Mouse (Mus musculus) kidney, postnatal 14 days (tissue): Measurements from ENCODE around the gene Btbd3.

Experiments
- DNase-seq: peaks from one replicate; pipeline ENCODE4 v3.0.0; 2022; ENCODE audit warnings: mixed read lengths

Btbd3 gene

DNA sequence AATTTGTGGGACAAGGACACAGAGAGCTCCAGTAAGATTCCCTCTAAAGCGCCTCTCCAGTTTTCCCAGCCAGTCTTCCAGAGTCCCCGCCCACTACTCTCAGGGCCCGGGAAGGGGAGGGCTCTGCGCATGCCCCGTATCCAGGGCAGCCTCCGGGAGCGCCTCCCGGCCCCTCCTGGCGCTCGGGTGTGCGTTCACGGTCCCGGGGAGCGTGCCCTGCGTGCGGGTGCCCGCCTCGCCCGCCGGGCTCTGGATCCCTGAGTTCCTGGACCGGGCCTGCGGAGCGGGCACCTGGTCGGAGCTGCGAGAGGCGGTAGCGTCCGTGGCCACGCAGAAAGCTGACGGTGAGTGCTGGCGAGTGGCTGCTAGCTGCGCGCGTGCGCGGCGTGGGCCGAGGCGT is at the start of gene Btbd3:
Gene Btbd3 (plus strand): TSS at position 155 of the 400 bp plus-strand sequence.
- peak; percentile 96 for DNase-seq

GRCm38 (mm10) chr2:138215561-138215960 is 40.8 kb upstream of the Btbd3 start:
- DNase-seq, result peak; percentile 84

- DNase-seq, result no peak
Observed at GRCm38 (mm10) chr2:138220269-138220668, 36.1 kb upstream of the Btbd3 start.

DNA sequence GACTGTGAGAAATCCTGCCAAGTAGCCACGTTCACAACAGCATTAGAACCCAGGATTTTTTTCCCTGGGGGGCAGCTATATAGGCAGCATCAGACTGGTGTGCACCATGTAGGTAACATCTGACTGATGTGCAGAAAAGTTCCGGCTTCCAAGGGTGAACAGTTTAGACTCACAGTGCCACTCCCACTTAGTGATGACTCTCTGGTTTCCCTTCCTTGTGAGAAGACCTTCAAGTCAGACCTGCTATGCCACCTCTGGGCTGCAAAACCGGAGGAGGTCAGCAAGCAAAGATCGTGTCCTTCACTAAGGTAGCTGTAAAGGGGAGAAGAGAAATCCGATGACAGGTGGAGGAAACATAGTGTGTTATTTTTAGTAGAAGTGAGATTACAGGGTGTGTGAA is 24.1 kb upstream of the Btbd3 start:
- no peak for DNase-seq

DNA sequence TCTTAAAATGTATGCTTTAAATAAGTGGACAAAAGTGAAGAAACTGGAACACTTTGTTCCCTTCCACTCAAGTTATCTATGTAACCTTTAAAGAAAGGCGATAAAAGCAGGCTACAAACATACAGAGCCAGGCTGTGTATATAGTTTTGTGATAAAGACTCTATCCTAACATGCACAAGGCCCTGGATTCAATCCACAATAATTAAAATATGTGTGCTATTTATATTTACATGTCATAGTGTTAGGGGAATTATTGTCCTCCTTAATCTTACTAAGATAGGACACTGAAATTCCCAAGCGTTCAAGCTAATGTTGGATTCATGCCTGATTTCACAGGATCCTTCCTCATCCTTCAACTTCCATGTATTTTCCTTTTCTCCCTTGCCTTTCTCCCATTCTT is 20.2 kb upstream of the Btbd3 start:
- DNase-seq, result no peak

GRCm38 (mm10) chr2:138242452-138242851 is 13.9 kb upstream of the Btbd3 start:
- no peak for DNase-seq

- peak; percentile 48 for DNase-seq
Observed at GRCm38 (mm10) chr2:138245631-138246289, 10.6 kb upstream of the Btbd3 start.

GRCm38 (mm10) chr2:138247986-138248385 is 8.4 kb upstream of the Btbd3 start:
- no peak for DNase-seq

DNA sequence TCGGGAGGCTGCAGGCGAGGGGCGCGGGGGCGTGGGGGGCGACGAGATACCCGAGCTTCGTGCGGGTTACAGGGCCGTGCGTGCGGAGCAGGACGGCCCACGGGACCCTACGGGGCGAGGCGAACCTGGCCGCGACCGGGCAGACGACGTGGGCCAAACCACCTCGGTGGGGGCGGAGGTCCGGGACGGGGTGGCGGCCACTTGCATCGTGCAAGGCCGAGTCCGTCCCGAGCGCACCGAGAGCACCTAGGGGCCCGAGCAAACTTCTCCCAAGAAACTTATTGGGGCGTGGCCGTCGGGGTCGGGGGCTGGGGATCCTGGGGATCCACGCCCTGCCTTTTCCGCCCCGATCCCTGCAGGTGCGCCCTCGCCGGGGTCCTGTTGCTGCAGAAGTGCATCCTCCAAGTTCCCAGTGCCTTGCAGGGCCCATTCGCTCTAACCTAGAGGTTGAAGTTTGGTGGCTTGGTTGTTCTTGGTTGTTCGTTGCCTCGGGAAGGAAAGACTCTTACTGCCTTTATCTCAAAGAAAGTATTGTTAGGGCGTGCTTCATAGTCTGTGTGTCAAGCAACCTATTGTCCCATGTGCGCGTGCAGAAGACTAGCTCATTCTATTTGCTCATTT is 596 bp downstream of the Btbd3 start:
- peak; percentile 58 for DNase-seq

DNA sequence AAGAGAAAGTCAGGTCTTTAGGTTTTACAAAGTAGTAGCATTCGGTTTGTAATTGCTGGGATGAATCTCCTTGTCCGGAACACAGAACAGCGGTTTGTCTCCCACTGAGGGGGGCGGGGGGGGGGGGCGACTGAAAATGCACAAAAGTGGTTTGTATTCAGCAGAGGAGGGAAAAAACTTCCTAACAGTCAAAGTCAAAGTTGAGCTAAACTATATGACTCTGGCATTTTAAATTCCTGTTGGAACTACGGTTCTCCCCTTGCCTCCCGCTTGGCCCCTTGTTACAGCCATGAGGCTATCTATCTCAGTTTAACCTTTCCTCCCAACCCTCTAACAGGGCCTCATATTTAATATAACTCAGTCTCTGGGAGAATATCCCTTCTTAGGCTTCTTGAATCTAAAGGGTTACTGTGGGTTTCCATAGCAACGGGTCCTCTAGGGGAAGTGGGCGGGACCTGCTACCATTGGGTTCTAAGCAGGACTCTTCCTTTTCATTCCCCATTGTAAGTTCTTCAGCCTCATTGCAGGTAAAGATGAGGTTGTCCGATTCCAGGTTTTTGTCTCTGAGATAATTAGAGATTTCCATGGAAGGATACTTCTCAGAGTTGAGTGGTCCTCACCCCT is 1.4 kb downstream of the Btbd3 start:
- DNase-seq, result peak; percentile 72

- no peak for DNase-seq
Observed at GRCm38 (mm10) chr2:138261140-138261539, 4.8 kb downstream of the Btbd3 start.

- no peak for DNase-seq
Observed at GRCm38 (mm10) chr2:138262885-138263284, 6.5 kb downstream of the Btbd3 start.

DNA sequence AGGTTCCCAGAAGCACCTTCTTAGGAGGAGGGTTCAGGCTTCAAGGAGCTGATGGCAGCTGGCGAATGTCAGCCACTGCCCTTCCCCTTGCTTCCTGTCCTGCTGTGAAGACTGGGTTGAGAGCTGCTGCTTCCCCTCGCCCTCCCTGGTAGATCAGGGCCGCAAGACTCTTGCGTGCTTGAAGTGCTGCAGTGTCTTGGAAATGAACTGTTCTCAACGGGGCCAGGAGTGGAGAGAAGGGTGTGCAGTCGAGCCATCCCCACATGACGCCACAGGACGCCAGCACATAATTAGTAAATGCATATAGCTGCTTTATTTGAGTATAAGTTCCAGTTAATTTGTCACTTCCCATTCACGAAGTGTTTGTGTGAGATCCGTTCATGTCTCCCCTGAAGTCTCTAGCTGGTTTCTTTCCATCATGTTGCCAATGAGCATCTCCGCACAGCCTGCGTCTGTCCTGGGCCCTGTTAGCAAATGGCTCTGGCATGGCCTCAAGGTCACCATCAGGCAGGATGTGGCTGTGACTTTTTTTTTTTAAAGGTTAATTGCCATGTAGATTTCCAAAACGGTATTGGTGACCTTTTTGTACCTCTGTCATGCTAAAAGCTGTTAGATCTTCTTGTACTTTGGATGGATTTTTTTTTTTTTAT is 9.1 kb downstream of the Btbd3 start:
- peak; percentile 59 for DNase-seq

DNA sequence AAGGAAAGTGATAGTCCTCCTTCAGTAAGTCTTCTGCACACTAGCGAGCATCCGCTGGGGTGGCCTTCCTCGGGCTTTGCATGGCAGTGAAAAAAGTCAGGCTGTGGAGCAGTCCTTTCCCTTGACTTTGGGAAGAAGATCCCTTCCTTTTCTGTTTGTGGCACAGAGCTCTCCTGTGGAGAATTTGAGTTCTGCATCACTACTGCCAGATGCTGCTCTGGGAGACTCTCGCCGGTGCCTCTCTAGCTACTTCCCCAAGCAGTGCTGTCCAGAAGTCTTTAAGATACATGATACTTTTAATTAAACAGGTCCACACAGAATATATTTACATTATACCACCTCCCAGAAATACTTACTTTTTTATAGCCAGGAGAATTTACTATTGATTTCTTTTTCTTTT is 10.3 kb downstream of the Btbd3 start:
- DNase-seq, result no peak

- peak; percentile 40 for DNase-seq
Observed at GRCm38 (mm10) chr2:138267852-138268513, 11.6 kb downstream of the Btbd3 start.

DNA sequence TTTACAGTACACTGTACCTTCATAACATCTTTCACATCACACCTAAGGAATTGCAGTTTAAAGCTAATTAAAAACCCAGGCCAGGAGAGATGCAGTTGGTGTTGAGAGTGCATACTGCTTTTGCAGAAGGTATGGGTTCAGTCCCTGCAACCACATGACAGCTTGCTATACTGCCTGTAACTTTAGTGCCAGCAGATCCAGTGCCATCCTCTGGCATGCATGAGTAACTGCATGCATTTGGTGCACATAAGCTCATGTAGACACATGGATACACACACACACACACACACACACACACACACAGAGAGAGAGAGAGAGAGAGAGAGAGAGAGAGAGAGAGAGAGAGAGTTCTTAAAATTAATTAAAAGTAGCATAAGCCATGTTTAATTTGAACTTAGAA is 13.0 kb downstream of the Btbd3 start:
- no peak for DNase-seq

DNA sequence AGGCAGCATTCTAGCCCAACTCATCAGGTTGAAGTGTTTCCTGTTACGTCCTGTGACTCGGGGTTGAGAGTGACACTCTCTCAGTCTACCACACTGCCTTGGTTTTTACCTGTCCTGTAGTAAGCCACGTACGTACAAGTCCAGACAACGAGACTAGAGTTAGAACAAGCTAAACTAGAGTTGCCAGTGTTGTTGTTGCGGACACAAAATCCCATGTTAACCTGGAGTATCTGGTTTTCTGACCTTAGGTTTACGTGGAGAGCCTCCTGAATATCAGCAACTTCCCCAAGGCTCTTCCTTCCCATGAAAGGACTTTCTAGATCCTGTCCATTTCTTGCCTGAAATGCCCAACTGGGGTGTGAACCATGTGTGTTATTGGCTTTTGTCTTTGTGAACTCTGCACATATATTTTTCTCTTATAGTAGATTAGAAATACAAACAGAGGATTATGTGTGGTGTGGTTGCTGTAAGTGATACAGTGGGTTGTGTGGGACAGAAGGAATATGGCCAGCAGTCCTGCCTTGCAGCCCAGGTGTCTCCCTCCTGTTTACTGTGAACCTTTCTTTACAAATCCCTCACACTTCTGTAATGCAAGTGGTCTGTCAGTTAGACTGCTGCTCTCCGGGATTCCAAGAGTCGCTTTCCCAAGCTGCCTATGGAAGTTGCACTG is 17.2 kb downstream of the Btbd3 start:
- DNase-seq, result no peak

DNA sequence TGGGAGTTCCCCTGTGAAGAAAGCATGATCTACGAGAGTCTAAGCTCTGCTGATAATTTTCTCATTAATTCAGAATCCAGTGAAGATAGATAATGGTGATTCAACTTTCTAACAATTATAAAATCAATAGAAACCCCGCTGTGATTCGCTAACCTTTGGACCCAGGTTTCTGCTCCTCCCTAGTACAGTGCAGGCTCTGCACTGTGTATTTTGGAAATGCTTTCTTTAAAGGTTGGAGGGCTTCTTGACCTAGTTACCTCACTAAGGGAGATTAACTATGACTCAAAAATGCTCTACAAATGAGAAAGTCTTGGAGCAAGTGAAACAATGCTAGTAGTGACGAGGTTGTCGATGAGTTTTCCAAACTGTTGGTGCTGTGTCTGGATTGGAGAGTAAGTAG is 17.7 kb downstream of the Btbd3 start:
- DNase-seq, result no peak

DNA sequence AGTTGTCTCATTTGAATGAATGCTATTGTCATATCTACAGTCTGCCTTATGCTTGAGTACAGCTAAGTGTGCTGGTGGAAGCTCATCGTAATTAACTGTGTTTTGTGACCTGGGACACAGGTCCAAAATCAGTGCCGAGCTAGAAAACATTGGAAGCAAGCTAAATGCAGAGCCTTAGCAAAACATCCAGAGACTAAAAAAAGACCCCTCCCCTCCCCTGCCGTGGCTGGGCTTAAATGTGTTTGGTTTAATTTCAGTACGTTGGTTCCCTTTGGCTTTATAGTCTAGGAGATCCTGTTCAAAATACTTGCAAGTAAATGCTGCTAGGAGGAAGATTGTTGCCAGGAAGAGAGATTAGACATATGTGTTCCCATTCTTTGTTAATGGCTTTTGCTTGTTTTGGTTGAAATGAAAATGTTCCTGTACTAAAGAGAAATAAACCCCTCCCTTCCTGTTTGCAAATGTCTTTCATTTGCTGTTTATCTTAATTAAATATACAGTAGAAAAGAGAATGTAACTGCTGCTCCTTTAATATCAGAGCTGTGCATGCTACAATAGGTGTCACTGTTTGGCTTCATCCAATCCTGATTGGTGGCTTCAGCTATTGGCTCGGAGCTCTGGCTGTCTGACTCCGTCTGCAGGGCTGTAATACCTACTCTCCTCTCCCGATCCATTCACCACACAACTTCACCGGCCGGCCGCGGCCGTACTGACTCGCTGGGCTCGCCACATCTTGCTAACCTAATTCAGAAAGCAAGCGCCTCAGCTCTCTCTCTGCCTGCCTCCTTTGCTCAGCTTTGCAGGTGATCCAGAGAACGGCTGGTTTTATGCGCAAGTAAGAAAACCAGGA is 21.7 kb downstream of the Btbd3 start:
- DNase-seq, result peak; percentile 81

DNA sequence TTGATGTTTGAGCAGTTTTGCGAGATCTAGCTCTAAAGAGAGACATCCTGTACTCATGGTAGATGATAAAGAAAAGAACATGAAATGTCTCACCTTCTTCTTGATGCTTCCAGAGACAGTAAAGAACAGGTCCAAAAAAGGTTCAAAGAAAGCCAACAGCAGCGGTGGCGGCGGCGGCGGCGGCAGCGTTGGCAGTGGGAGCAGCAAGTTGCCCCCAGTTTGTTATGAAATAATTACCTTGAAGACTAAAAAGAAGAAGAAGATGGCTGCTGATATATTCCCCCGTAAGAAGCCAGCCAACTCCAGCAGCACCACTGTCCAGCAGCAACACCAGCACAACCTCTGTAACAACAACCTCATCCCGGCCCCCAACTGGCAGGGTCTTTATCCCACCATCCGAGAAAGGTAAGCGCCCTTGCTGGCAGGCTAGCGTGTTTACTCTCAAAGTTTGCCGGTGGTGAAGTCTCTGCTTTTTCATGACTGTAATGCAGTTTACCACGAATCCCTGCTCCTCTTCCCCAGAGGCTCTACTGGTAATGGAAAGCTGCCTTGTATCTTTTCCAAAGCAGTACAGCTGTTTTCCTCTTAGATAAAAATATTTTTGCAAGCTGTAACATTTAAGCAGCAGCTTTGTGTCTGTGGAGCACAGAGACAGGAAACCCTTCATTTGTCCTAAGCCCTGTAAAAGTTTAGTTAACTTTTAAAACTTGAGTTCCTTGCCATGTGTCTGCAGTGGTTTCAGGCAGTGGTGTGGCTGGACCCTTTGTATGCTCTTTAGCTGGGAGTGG is 22.7 kb downstream of the Btbd3 start:
- no peak for DNase-seq

DNA sequence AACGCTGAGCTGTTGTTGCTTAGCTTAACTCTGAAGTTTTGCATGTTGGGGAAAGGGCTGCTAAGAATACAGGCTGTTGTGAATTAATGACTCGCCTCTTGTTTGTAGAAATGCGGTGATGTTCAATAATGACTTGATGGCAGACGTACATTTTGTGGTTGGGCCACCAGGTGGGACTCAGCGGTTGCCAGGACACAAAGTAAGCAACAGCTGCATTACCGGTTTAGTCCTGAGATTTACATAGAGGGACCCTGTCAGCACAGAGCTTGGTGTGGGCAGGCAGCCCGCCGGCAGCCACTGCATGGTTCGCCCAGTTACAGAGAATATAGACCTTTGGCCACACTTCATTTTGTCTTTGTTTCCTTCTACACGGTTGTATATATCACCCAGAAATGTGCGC is 23.3 kb downstream of the Btbd3 start:
- DNase-seq, result peak; percentile 28
